Mouse (Mus musculus): ENCODE data around the gene Rcn3. TPM values are rescaled to one million over a fixed set of nuclear protein-coding genes. Genes with fewer than 3 reads are reported as not detected.
"Not testable (repeated sequence)": the region's sequence is repeated elsewhere in the genome, so short reads cannot be mapped to it uniquely, and the experiment has no call there.

The Rcn3 gene
- polyA plus RNA-seq, 1 experiment from 2014 or later = 362 TPM

DNA sequence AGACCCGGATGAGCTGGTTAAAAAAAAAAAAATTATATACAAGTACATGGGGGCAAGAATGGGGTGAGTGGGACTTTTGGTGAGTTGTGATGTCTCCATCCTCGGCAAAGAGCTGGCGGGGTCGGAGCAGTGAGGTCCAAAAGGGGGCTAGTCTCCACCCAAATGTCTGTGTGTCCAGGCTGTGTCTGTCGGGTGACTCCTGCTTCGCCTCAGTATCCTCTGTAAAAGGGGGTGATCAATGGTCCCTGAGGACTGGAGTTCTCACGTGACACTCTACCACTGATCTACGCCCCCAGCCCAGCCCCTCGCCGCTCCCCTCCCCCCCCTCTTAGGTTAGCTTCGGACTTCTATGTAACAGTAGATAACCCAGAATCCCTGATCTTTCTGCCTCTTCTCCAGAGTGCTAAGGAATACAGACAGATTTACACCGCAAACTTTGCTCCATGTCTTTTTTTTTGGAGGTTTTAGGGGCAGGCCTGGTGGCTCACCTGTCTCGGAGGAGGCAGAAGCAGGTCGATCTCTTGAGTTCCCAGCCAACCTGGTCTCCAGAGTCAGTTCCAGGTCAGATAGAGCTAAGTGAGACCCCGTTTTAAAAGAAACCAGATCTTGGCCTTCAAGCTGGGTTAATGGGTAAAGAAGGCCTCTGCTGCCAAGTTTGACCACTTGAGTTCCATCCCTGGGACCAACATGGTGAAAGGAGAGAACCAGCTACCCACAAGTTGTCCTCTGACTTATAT is 37.9 kb upstream of the Rcn3 start:
- H3K4me1 ChIP-seq = peaks cover 40% of the 10 kb centered on the region
- 55% methylated on average over 15 of the region's 15 CpGs for WGBS
- H3K27ac ChIP-seq = peak overlapping the region; percentile 94
- H3K9ac ChIP-seq = no peak overlapping the region
- H3K27me3 ChIP-seq = no peaks in the 10 kb centered on the region
- H3K9me3 ChIP-seq (replicated peaks) = no peaks in the 10 kb centered on the region
- no peak for ATAC-seq (replicated peaks; ENCODE audit: low FRiP score)
- peaks cover 26% of the 10 kb centered on the region for H3K36me3 ChIP-seq
- H3K4me3 ChIP-seq (replicated peaks) = peak overlapping the region; percentile 90
- peak overlapping the region; percentile 63 for H3K4me2 ChIP-seq

DNA sequence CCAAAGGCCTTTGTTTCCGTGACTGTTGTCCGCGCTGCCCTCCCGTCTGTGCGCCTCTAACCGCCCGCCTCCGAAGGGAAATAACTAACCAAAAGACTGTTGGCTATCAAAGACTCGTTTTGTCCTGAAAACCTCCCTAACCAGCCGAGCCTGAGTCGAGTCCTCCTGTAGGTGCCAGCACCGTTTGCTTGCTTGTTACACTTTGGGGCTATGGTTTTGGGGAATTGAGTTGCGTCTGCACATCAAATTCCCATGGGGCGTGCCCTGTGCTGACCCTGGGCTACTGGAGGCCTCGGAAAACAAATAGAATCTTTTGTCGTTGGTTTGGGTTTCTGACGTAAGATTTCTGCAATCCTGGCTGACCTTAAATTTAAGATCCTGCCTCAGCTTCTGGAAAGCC is 37.3 kb upstream of the Rcn3 start:
- H3K4me1 ChIP-seq = peaks cover 41% of the 10 kb centered on the region
- H3K4me2 ChIP-seq = peak overlapping the region; percentile 63
- no peaks in the 10 kb centered on the region for H3K27me3 ChIP-seq
- H3K27ac ChIP-seq = peak overlapping the region; percentile 94
- H3K9me3 ChIP-seq (replicated peaks) = no peaks in the 10 kb centered on the region
- H3K36me3 ChIP-seq = peaks cover 29% of the 10 kb centered on the region
- under 1% methylated on average over 17 of the region's 17 CpGs for WGBS
- peak overlapping the region; percentile 90 for H3K4me3 ChIP-seq (replicated peaks)
- no peak for ATAC-seq (replicated peaks; ENCODE audit: low FRiP score)
- H3K9ac ChIP-seq = peak overlapping the region; percentile 59

DNA sequence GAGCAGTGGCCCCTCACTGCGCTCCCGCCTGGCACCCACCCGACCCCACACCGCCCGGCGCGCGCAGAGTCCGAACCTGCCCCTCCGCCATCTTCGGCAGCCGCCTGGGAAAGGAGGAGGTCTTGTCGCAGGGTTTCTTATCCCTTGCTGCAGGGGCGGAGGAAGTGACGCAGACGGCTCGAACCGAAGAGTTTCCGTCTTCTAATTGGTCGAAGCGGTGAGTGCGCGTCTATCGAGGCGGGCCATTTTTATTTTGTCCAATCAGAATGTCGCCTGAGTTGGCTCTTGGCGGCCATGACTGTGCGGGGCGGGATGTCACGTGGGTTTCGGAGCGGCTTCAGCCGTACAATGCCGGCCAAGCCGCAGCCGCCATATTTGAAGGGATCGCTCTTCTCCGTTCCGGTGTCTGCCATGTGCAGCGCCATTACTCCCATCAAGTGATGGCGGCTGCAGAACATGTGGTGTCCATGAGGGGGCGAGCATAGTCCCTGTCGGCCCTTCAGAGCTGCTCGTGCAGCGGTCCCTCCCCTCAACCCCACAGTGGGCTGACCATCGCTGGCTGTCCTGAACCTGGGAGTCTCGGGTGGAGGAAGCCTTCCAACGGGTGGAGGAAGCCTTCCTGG is 36.7 kb upstream of the Rcn3 start, which contains the start of gene Rpl13a:
TSS of gene Rpl13a (minus strand) at position 138 of the 623 bp plus-strand sequence.
- Histone ChIP-seq H3K9ac (peak within 1 kb of the TSS; percentile 99), H3K9me3 (replicated peaks) (no peaks in the 10 kb centered on the region), H3K36me3 (peaks cover 29% of the 10 kb centered on the region), H3K4me3 (replicated peaks) (peak within 1 kb of the TSS; percentile 90), H3K27ac (peak within 1 kb of the TSS; percentile 94), H3K4me2 (peak within 1 kb of the TSS; percentile 69), H3K4me1 (peaks cover 39% of the 10 kb centered on the region), H3K27me3 (no peaks in the 10 kb centered on the region)
- peak; percentile 94 for ATAC-seq (replicated peaks; ENCODE audit: low FRiP score)
- under 1% methylated on average over 48 of the region's 48 CpGs for WGBS

DNA sequence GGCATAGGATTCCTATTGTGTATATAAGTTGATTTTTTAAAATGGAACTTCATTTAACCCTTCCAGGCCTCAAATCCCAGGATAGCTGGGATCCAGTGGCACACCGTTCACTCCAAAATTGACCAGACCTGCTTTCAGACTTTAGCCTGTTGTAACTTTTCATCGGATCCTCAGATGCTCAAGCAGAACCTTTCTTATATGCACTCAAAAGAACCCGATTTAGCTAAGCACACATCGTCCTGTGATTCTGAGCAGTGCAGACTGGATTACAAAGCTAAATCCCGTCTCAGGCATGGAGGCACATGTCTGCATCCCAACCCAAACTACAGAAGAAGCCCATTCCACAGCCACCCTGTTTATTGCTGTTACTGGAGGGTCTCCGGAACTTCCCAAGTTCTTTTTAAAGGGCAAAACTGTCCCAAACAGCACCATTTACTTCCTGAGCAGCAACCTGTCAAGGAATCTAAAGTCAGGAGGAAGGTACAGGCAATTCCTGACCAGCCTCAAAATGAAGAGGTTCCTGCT is 35.7 kb upstream of the Rcn3 start:
- no peaks in the 10 kb centered on the region for H3K9me3 ChIP-seq (replicated peaks)
- peak overlapping the region; percentile 94 for H3K27ac ChIP-seq
- peak overlapping the region; percentile 69 for H3K4me2 ChIP-seq
- H3K27me3 ChIP-seq = no peaks in the 10 kb centered on the region
- peak overlapping the region; percentile 99 for H3K9ac ChIP-seq
- peak overlapping the region; percentile 90 for H3K4me3 ChIP-seq (replicated peaks)
- H3K4me1 ChIP-seq = peaks cover 45% of the 10 kb centered on the region
- peaks cover 34% of the 10 kb centered on the region for H3K36me3 ChIP-seq
- WGBS = 2% methylated on average over 6 of the region's 6 CpGs
- no peak for ATAC-seq (replicated peaks; ENCODE audit: low FRiP score)

DNA sequence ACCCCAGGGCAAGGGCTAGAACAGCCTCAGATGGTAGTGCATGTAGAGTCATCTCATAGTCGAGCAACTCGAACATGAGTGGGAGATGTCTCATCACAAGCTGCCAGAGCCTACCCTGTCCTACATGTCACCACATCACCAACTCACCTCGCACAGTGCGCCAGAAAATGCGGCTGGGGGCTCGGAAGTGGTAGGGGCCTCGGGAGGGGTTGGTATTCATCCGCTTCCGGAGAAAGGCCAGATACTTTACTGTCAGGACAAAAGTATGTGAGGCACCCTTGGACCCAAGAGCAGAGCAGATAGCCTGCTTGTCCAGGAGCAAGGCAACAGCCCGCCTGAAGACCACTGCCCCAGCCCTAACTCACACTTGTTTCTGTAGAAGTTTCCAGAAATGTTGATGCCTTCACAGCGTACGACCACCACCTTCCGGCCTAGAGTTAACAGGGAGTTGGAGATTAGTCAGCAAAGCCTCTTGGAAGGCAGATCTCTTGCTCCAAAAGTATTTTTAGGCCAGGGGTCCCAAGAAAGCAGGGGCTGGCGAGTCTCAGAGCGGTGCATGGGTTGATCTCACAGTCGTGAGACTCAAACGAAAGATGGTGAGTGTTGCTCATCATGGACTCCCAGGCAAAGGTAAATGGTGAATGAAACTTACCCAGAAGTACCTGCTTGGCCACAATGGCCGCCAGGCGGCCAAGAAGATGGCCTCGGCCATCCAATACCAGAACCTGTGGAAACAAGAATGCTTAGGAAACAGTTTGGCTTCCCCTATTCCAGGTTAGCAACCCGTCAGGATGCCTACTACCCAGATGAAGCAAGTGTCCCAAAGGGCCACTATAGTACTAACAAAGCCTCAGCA is 35.1 kb upstream of the Rcn3 start:
- WGBS = 33% methylated on average over 21 of the region's 21 CpGs
- peak overlapping the region; percentile 94 for H3K27ac ChIP-seq
- peak overlapping the region; percentile 90 for H3K4me3 ChIP-seq (replicated peaks)
- H3K27me3 ChIP-seq = no peaks in the 10 kb centered on the region
- H3K36me3 ChIP-seq = peaks cover 40% of the 10 kb centered on the region
- H3K9me3 ChIP-seq (replicated peaks) = no peaks in the 10 kb centered on the region
- H3K4me1 ChIP-seq = peaks cover 52% of the 10 kb centered on the region
- H3K4me2 ChIP-seq = peak overlapping the region; percentile 69
- no peak for ATAC-seq (replicated peaks; ENCODE audit: low FRiP score)
- H3K9ac ChIP-seq = peak overlapping the region; percentile 99

DNA sequence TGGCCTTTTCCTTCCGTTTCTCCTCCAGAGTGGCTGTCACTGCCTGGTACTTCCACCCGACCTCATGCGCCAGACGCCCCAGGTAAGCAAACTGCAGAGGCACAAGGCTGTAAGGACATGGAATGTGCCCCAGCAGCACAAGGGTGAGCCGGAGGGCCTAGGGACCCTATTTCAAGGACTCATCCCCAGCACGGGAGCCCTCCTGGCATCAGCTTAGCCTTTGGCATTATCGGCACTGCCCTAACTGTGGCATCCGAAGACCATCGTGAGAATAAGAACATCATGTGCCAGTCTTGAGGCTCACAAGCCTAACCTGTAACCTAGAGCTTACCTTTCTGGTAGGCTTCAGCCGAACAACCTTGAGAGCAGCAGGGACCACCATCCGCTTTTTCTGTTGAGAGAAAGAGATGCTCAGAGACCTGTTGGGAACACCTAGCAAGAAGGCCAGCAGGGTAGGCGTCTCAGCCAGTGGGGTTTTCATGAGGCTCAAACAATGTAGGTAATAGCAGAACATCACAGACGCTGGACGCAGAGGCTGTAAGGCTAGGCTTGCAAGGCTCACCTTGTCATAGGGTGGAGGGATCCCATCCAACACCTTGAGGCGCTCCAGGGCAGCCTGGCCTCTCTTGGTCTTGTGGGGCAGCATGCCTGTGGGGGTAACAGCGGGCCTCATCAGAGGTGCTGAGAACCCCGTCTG is 34.3 kb upstream of the Rcn3 start:
- Histone ChIP-seq H3K27me3 (no peaks in the 10 kb centered on the region), H3K36me3 (peaks cover 48% of the 10 kb centered on the region), H3K4me1 (peaks cover 60% of the 10 kb centered on the region), H3K9ac (peak overlapping the region; percentile 99), H3K4me3 (replicated peaks) (peak overlapping the region; percentile 90), H3K9me3 (replicated peaks) (no peaks in the 10 kb centered on the region), H3K4me2 (peak overlapping the region; percentile 69), H3K27ac (peak overlapping the region; percentile 94)
- WGBS = 69% methylated on average over 17 of the region's 17 CpGs
- no peak for ATAC-seq (replicated peaks; ENCODE audit: low FRiP score)

DNA sequence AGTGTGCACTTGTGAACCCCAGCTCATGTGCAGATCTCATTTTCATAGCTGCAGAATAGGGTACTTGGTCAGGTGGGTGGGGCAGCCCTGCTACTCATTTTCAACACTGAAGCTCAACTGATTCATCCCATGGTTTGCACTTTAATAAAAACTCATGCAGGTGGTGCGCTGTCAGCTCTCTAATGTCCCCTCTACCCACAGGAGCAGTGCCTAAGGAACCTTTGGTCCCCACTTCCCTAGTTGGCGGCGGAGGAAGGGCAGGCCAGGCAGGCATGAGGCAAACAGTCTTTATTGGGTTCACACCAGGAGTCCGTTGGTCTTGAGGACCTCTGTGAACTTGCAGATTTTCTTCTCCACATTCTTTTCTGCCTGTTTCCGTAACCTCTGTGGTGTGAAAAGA is 33.6 kb upstream of the Rcn3 start:
- not testable (repeated sequence) for H3K9me3 ChIP-seq (replicated peaks); H3K9ac ChIP-seq; H3K27me3 ChIP-seq; ATAC-seq (replicated peaks; ENCODE audit: low FRiP score)
- Histone ChIP-seq H3K4me2 (peak overlapping the region; percentile 69), H3K4me1 (peaks cover 62% of the 10 kb centered on the region), H3K27ac (peak overlapping the region; percentile 94), H3K36me3 (peaks cover 55% of the 10 kb centered on the region), H3K4me3 (replicated peaks) (peak overlapping the region; percentile 90)
- 68% methylated on average over 5 of the region's 5 CpGs for WGBS

DNA sequence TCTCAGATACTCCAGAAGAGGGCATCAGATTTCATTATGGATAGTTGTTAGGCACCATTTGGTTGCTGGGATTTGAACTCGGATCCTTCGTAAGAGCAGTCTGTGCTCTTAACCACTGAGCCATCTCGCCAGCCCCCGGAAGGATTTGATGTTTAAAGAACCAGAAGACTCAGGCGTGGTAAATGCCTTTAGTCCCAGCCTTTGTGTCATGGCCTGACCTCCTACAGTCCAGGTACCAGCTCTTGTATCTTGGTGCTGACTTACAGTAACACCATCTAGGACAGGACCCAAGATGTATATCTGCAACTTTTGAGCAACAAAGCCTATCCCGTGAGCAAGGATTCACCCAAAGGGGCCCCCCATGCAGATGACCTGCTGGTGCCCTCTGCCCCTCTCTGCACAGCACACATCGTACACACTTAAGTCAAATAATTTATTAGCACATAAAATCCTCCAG is 33.2 kb upstream of the Rcn3 start:
- peak overlapping the region; percentile 90 for H3K4me3 ChIP-seq (replicated peaks)
- H3K27me3 ChIP-seq = no peaks in the 10 kb centered on the region
- H3K27ac ChIP-seq = peak overlapping the region; percentile 94
- 0 out of 2 replicates have a peak overlapping the region, but pooled peaks have one; percentile 3 for H3K9ac ChIP-seq
- WGBS = 16% methylated on average over 7 of the region's 7 CpGs
- peaks cover 62% of the 10 kb centered on the region for H3K4me1 ChIP-seq
- peaks cover 59% of the 10 kb centered on the region for H3K36me3 ChIP-seq
- ATAC-seq (replicated peaks; ENCODE audit: low FRiP score) = no peak
- H3K4me2 ChIP-seq = peak overlapping the region; percentile 69
- H3K9me3 ChIP-seq (replicated peaks) = no peaks in the 10 kb centered on the region

DNA sequence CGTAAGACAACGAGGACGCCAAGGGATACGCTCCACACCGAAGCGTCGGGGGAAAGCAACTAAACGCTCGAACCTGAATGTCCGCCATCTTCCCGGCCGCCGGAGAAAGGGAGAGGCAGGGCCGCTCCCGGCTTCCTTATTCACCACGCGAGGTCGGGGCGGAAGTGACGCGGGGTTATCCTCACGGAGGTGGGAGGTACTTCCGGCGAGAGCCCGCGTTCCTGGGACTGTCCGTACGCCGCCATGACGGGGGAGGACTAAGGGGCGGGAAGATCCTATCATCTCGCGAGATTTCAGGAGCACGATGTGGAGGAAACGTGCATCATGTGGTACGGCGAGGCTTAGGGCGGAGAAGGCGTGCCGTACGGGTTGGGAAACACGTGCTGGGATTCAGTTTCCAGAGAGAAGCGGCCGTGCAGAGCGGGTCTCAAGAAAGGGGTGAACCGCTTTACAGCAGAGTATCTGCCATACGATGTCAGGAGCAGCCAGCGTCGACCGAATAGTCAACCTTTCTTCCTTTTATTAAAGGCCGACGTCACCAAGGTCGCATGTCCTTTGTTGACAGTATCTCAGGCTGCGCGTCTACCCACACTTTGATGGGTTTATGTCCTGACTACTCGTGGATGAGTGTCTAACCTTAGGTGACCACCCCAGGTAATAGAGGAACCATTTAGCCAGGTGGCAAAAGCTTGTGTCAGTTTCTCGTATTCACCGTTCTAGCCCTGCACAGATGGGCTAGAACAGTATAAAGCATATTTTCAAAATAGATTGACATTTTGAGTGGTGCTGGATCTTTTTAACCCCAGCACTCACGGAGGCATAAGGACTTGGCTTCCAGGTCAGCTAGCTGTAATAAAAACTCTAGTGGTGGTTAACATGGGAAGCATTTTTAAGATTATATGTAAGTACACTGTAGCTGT is 32.5 kb upstream of the Rcn3 start, which contains the start of gene Rps11:
TSS of gene Rps11 (minus strand) at position 216 of the 920 bp plus-strand sequence.
- H3K27ac ChIP-seq = peak within 1 kb of the TSS; percentile 94
- WGBS = under 1% methylated on average over 59 of the region's 59 CpGs
- peak within 1 kb of the TSS; percentile 98 for H3K9ac ChIP-seq
- peak within 1 kb of the TSS; percentile 90 for H3K4me3 ChIP-seq (replicated peaks)
- no peaks in the 10 kb centered on the region for H3K9me3 ChIP-seq (replicated peaks)
- H3K27me3 ChIP-seq = no peaks in the 10 kb centered on the region
- H3K4me1 ChIP-seq = peaks cover 58% of the 10 kb centered on the region
- peak within 1 kb of the TSS; percentile 69 for H3K4me2 ChIP-seq
- peak; percentile 84 for ATAC-seq (replicated peaks; ENCODE audit: low FRiP score)
- peaks cover 66% of the 10 kb centered on the region for H3K36me3 ChIP-seq

DNA sequence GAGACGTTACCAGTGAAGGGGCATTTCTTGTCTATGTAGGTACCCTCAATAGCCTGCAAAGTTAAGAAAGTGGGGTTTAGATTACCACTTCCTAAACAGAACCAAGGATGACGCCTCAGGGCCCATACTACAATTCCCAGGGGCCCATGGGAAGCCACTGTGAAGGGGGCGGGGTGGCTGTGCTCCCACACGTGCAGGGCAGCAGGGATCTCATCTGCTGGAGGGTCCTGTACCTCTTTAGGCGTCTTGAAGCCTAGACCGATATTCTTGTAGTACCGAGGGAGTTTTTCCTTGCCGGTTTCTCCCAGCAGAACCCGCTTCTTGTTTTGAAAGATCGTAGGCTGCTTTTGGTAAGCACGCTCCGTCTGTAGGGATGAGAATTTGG is 31.2 kb upstream of the Rcn3 start:
- Histone ChIP-seq H3K4me2 (peak overlapping the region; percentile 64), H3K4me3 (replicated peaks) (peak overlapping the region; percentile 90), H3K9ac (peak overlapping the region; percentile 98), H3K36me3 (peaks cover 75% of the 10 kb centered on the region), H3K27me3 (no peaks in the 10 kb centered on the region), H3K4me1 (peaks cover 53% of the 10 kb centered on the region), H3K27ac (peak overlapping the region; percentile 94), H3K9me3 (replicated peaks) (no peaks in the 10 kb centered on the region)
- WGBS = 16% methylated on average over 12 of the region's 12 CpGs
- no peak for ATAC-seq (replicated peaks; ENCODE audit: low FRiP score)
